Mouse (Mus musculus) neural tube, embryonic 14.5 days (tissue): ENCODE results near the gene Dntt. TPM values are rescaled to one million over a fixed set of nuclear protein-coding genes. Genes with fewer than 3 reads are reported as not detected.
A peak's percentile ranks its signal among the peaks of the same experiment; 100 is the strongest.

Experiments used
- ATAC-seq: fragments of 200-750 bp; cut with Nextera tagmentation; 2 replicates; pipeline ENCODE4 v1.8.0; 2017; ENCODE audit warnings: low read depth, mild to moderate bottlenecking, moderate TSS enrichment, moderate library complexity
- H3K27ac ChIP-seq: fragments of 300-500 bp; sonication (generic); 2 replicates; pipeline ENCODE4 v1.5.1; 2014; ENCODE audit warnings: low read depth, mild to moderate bottlenecking, control low read depth, low read length, moderate library complexity, mixed read lengths
- H3K27me3 ChIP-seq: fragments of 300-500 bp; sonication (generic); 2 replicates; pipeline ENCODE4 v1.6.1; 2014; ENCODE audit warnings: low read length; ENCODE audit not compliant: control insufficient read depth, insufficient read depth
- H3K36me3 ChIP-seq: fragments of 300-500 bp; sonication (generic); 2 replicates; pipeline ENCODE4 v1.6.1; 2014; ENCODE audit warnings: low read length, mixed read lengths; ENCODE audit not compliant: control insufficient read depth, insufficient read depth
- H3K4me1 ChIP-seq: fragments of 300-500 bp; sonication (generic); 2 replicates; pipeline ENCODE4 v1.6.1; 2014; ENCODE audit warnings: low read length; ENCODE audit not compliant: control insufficient read depth, insufficient read depth
- H3K4me2 ChIP-seq: fragments of 300-500 bp; sonication (generic); 2 replicates; pipeline ENCODE4 v1.6.1; 2014; ENCODE audit warnings: mild to moderate bottlenecking, low read depth, low read length, control low read depth
- H3K4me3 ChIP-seq: fragments of 300-500 bp; sonication (generic); 2 replicates; pipeline ENCODE4 v1.5.1; 2014; ENCODE audit warnings: low read depth, low read length, control low read depth, mixed read lengths
- H3K9ac ChIP-seq: fragments of 300-500 bp; sonication (generic); replicated peaks from 2 replicates; pipeline ENCODE4 v1.6.1; 2014; ENCODE audit warnings: low read depth, mild to moderate bottlenecking, control low read depth, low read length, mixed read lengths
- H3K9me3 ChIP-seq: fragments of 300-500 bp; sonication (generic); 2 replicates; pipeline ENCODE4 v1.6.1; 2016; ENCODE audit warnings: low read length; ENCODE audit not compliant: control insufficient read depth
- WGBS: fragments of 180-500 bp; shearing (Covaris S2); extraction: QIAGEN DNeasy Blood & Tissue Kit; methylation state at CpG from one replicate; pipeline ENCODE4 v1.1.7; 2014; 5-methylcytosine and 5-hydroxymethylcytosine counted together
- polyA plus RNA-seq: library from polyadenylated mRNA; unstranded; fragments of >200 nt; fragmentation: Nextera tagmentation; extraction: Ambion mirVana; gene quantifications from 2 replicates; pipeline ENCODE4 v1.2.1, GENCODE M21; 2014

Gene Dntt
- polyA plus RNA-seq, 1 experiment from 2014 or later: 0.20 TPM

GRCm38 (mm10) chr19:41073746-41074455 lies 44.8 kb downstream of the Dntt start:
- 89% methylated on average over 14 of the region's 14 CpGs for WGBS

GRCm38 (mm10) chr19:41076906-41077305 lies 47.8 kb downstream of the Dntt start, which contains the start of gene Opalin:
Gene Opalin, minus strand, starts transcription at chr19:41077113.
- H3K27ac ChIP-seq: no peak within 1 kb of the TSS
- no peaks in the 10 kb centered on the region for H3K9me3 ChIP-seq
- ATAC-seq: no peak
- H3K4me1 ChIP-seq: no peaks in the 10 kb centered on the region
- no peaks in the 10 kb centered on the region for H3K36me3 ChIP-seq
- H3K4me2 ChIP-seq: no peak within 1 kb of the TSS
- no peak within 1 kb of the TSS for H3K9ac ChIP-seq
- 81% methylated on average over 3 of the region's 3 CpGs for WGBS
- H3K4me3 ChIP-seq: no peak within 1 kb of the TSS
- H3K27me3 ChIP-seq: no peaks in the 10 kb centered on the region

More at GRCm38 (mm10) chr19:41073746-41074455, 44.8 kb downstream of the Dntt start:
- Histone ChIP-seq H3K4me1 (no peaks in the 10 kb centered on the region), H3K27me3 (no peaks in the 10 kb centered on the region), H3K4me3 (no peak overlapping the region), H3K4me2 (no peak overlapping the region), H3K27ac (no peak overlapping the region), H3K36me3 (no peaks in the 10 kb centered on the region), H3K9ac (no peak overlapping the region), H3K9me3 (no peaks in the 10 kb centered on the region)
- ATAC-seq: no peak

GRCm38 (mm10) chr19:41081589-41081988 lies 52.5 kb downstream of the Dntt start:
- WGBS: 39% methylated on average over 3 of the region's 3 CpGs
- H3K4me2 ChIP-seq: no peak overlapping the region
- no peaks in the 10 kb centered on the region for H3K9me3 ChIP-seq
- no peaks in the 10 kb centered on the region for H3K4me1 ChIP-seq
- no peak overlapping the region for H3K4me3 ChIP-seq
- no peaks in the 10 kb centered on the region for H3K27me3 ChIP-seq
- no peak overlapping the region for H3K9ac ChIP-seq
- H3K36me3 ChIP-seq: no peaks in the 10 kb centered on the region
- H3K27ac ChIP-seq: no peak overlapping the region
- no peak for ATAC-seq

GRCm38 (mm10) chr19:41083646-41084045 lies 54.6 kb downstream of the Dntt start:
- Histone ChIP-seq H3K27me3 (no peaks in the 10 kb centered on the region), H3K4me1 (no peaks in the 10 kb centered on the region), H3K9me3 (no peaks in the 10 kb centered on the region), H3K27ac (no peak overlapping the region), H3K36me3 (no peaks in the 10 kb centered on the region), H3K4me3 (no peak overlapping the region), H3K4me2 (no peak overlapping the region), H3K9ac (no peak overlapping the region)
- no peak for ATAC-seq
- 95% methylated on average over 14 of the region's 14 CpGs for WGBS

GRCm38 (mm10) chr19:41086289-41086688 lies 57.2 kb downstream of the Dntt start:
- H3K9ac ChIP-seq: no peak overlapping the region
- no peak; the same call in 1 of the 2 replicates for ATAC-seq
- H3K4me1 ChIP-seq: no peaks in the 10 kb centered on the region
- no peaks in the 10 kb centered on the region for H3K36me3 ChIP-seq
- no peak overlapping the region for H3K4me3 ChIP-seq
- no peak overlapping the region for H3K27ac ChIP-seq
- 85% methylated on average over 6 of the region's 6 CpGs for WGBS
- 0 out of 2 replicates have a peak, but pooled peaks cover 2% of the 10 kb centered on the region for H3K27me3 ChIP-seq
- no peaks in the 10 kb centered on the region for H3K9me3 ChIP-seq
- H3K4me2 ChIP-seq: no peak overlapping the region

GRCm38 (mm10) chr19:41086700-41087099 lies 57.6 kb downstream of the Dntt start:
- Histone ChIP-seq H3K4me3 (no peak overlapping the region), H3K27ac (no peak overlapping the region), H3K27me3 (0 out of 2 replicates have a peak, but pooled peaks cover 2% of the 10 kb centered on the region), H3K9me3 (no peaks in the 10 kb centered on the region), H3K4me2 (no peak overlapping the region), H3K4me1 (no peaks in the 10 kb centered on the region), H3K9ac (no peak overlapping the region), H3K36me3 (no peaks in the 10 kb centered on the region)
- WGBS: 4% methylated on average over 2 of the region's 2 CpGs
- peak; percentile 73 for ATAC-seq

- Histone ChIP-seq H3K27ac (no peak overlapping the region), H3K4me3 (no peak overlapping the region), H3K9ac (no peak overlapping the region), H3K4me1 (no peaks in the 10 kb centered on the region), H3K9me3 (no peaks in the 10 kb centered on the region), H3K27me3 (0 out of 2 replicates have a peak, but pooled peaks cover 2% of the 10 kb centered on the region), H3K36me3 (no peaks in the 10 kb centered on the region), H3K4me2 (no peak overlapping the region)
- 24% methylated on average over 4 of the region's 4 CpGs for WGBS
- ATAC-seq: no peak
These were observed 58.8 kb downstream of the Dntt start for GRCm38 (mm10) chr19:41087901-41088300.

GRCm38 (mm10) chr19:41088491-41088890 lies 59.4 kb downstream of the Dntt start:
- H3K4me2 ChIP-seq: no peak overlapping the region
- WGBS: 41% methylated on average over 18 of the region's 18 CpGs
- H3K9me3 ChIP-seq: no peaks in the 10 kb centered on the region
- H3K4me3 ChIP-seq: no peak overlapping the region
- no peak overlapping the region for H3K27ac ChIP-seq
- H3K9ac ChIP-seq: no peak overlapping the region
- no peak for ATAC-seq
- no peaks in the 10 kb centered on the region for H3K4me1 ChIP-seq
- 0 out of 2 replicates have a peak, but pooled peaks cover 2% of the 10 kb centered on the region for H3K27me3 ChIP-seq
- H3K36me3 ChIP-seq: no peaks in the 10 kb centered on the region

- 14% methylated on average over 5 of the region's 5 CpGs for WGBS
- Histone ChIP-seq H3K4me2 (no peak overlapping the region), H3K9me3 (no peaks in the 10 kb centered on the region), H3K9ac (no peak overlapping the region), H3K36me3 (no peaks in the 10 kb centered on the region), H3K4me3 (no peak overlapping the region), H3K4me1 (no peaks in the 10 kb centered on the region), H3K27ac (no peak overlapping the region), H3K27me3 (0 out of 2 replicates have a peak, but pooled peaks cover 2% of the 10 kb centered on the region)
- peak; percentile 42; the same call in 1 of the 2 replicates for ATAC-seq
These were observed 60.8 kb downstream of the Dntt start for GRCm38 (mm10) chr19:41089833-41090232.
